Mouse (Mus musculus): Measurements from ENCODE around the gene C1ql4.

C1ql4 gene

GRCm38 (mm10) chr15:99087253-99088075, at the start of gene C1ql4:
Gene C1ql4, minus strand, starts transcription at chr15:99087817.
- ATAC-seq (ENCODE audit: insufficient number of reproducible peaks, low FRiP score, low TSS enrichment): no peak

GRCm38 (mm10) chr15:99129956-99130910, 42.6 kb upstream of the C1ql4 start:
- no peak for ATAC-seq (ENCODE audit: insufficient number of reproducible peaks, low FRiP score, low TSS enrichment)

DNA sequence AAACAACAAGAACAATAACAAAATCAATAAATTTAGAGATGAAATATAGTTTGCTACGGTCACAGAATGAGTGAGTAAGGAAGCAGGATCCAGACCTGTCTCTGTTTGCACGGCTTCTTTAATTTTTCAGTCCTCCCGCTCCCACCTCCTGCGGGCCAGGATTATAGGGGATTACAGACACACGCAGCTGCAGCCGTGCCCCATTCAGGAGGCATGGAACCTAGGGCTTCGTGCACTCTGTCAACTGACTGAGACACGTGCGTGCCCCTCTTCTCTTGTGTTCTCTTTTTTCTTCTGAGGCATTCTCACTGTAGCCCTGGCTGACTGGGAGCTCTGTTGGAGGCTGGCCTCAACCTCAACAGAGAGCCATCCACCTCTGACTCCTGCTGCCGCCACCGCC, 41.8 kb upstream of the C1ql4 start:
- ATAC-seq (ENCODE audit: insufficient number of reproducible peaks, low FRiP score, low TSS enrichment): no peak

- no peak for ATAC-seq (ENCODE audit: insufficient number of reproducible peaks, low FRiP score, low TSS enrichment)
Measured at GRCm38 (mm10) chr15:99127851-99128522, 40.4 kb upstream of the C1ql4 start.

DNA sequence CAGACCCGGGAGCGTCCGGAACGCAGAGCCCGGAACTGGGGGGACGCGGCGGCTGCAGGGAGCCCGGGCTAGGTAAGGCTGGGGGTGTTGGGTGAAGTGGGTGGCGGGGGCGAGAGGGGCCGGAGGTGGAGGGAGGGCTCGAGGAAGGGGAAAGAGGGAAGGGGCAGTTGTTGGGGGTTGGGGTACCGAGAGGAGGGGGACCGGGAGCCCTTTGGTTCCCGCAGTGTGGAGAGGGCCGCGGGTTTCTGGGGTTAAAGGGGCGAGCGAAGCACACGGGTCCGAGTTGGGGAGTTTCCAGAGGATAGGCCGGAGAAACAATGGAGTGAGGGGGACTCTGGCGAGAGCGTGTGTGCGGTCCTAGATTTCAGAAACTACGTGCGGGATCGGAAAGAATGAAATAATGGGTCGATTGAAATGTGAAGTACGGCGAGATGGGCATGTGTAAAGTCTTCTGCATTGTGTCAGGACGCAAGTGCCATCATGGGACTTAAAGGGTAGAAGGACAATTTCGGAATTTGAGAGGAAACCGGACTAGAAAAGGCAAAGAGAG, 39.3 kb upstream of the C1ql4 start:
- peak; percentile 11; the same call in 1 of the 2 replicates for ATAC-seq (ENCODE audit: insufficient number of reproducible peaks, low FRiP score, low TSS enrichment)

GRCm38 (mm10) chr15:99126081-99126815, 38.6 kb upstream of the C1ql4 start:
- ATAC-seq (ENCODE audit: insufficient number of reproducible peaks, low FRiP score, low TSS enrichment): peak; percentile 79

DNA sequence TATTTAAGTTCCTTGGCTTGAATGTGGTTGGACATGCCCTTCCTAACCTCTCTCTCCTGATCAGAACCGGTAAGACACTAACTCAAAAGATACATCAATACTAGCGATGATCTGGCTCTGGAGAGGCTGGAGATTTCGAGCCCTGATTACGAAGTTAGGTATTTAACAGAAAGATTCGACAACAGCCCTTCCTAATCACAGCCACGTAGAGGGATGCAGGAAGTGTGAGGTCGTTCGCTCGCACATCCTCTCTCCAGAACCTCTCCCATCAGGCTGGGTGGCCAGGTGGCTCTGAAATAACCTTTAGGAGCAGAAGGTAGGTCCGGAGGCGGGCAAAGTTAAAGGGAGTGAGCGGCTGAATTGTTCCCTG, 38.1 kb upstream of the C1ql4 start, which contains the start of gene Spats2:
Gene Spats2 (plus strand): TSS at position 206 of the 370 bp plus-strand sequence.
- ATAC-seq (ENCODE audit: insufficient number of reproducible peaks, low FRiP score, low TSS enrichment): no peak

GRCm38 (mm10) chr15:99122642-99123041, 35.0 kb upstream of the C1ql4 start:
- no peak for ATAC-seq (ENCODE audit: insufficient number of reproducible peaks, low FRiP score, low TSS enrichment)

GRCm38 (mm10) chr15:99120814-99121213, 33.2 kb upstream of the C1ql4 start:
- ATAC-seq (ENCODE audit: insufficient number of reproducible peaks, low FRiP score, low TSS enrichment): no peak

DNA sequence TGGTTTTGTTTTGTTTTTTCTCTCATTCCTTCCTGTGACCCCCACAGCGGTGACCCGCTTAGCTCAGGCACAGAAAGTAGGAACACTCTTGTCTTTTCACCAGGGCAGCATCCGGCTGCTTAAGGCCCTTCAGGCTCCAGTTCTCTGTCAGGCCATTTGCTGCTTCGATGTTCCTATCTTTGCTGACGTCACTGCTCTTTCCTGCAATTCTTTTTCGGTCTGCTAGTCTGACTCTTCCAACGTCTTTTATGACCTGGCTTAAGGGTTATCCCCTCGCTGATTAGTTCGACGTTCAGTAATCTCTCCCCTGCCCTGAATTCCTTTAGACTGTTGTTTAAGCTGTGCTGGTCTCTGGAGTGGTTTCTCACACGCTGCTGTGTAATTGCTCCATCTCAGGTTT, 28.9 kb upstream of the C1ql4 start:
- no peak for ATAC-seq (ENCODE audit: insufficient number of reproducible peaks, low FRiP score, low TSS enrichment)

DNA sequence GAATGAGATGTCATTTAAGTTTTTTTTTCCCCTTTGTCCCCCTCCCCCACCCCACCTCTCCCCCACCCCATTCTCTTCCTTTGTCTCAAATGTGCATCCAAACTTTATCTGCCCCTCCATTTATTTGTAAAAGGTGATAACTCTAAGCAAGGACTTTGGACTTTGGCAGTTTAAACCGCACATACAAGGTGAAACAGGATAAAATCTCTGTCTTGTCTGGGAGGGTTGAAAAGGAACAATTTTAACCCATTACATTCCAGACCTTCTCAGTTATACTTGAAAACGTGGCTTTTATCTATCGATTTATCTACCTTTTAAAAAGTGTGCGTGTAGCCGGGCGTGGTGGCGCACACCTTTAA, 27.4 kb upstream of the C1ql4 start:
- no peak for ATAC-seq (ENCODE audit: insufficient number of reproducible peaks, low FRiP score, low TSS enrichment)

DNA sequence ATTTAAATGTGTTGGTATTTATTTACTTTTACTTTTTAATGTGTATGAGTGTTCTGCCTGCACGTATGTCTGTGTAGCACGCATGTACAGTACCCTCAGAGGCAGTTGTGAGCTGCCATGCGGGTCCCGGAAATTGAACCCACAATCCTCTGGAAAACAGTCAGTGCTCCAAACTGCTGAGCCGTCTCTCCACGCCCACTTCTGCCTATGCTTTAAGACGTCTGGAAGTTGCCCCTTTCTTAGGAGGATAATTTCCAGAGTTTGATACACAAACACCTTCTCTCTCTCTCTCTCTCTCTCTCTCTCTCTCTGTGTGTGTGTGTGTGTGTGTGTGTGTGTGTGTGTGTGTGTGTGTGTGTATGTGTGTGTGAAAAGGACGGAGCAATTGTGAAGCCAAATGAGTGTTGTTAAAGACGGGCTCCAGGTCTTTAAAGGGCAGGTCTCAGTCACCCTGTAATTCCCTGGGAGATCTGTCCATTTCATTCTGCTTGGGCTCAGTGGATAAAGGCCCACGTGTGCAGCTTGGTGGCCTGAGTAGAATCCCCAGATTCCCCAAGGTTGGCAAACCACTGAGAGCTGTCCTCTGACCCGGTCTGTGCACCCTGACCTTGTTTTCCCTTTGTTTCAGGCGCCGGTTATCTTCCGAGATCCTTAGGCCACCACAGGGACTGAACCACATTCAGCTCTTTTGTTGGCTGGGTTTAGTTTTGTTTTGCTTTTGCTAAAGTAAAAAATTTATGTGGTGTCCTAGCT, 26.9 kb upstream of the C1ql4 start:
- ATAC-seq (ENCODE audit: insufficient number of reproducible peaks, low FRiP score, low TSS enrichment): no peak

GRCm38 (mm10) chr15:99113396-99113975, 25.9 kb upstream of the C1ql4 start:
- ATAC-seq (ENCODE audit: insufficient number of reproducible peaks, low FRiP score, low TSS enrichment): no peak

DNA sequence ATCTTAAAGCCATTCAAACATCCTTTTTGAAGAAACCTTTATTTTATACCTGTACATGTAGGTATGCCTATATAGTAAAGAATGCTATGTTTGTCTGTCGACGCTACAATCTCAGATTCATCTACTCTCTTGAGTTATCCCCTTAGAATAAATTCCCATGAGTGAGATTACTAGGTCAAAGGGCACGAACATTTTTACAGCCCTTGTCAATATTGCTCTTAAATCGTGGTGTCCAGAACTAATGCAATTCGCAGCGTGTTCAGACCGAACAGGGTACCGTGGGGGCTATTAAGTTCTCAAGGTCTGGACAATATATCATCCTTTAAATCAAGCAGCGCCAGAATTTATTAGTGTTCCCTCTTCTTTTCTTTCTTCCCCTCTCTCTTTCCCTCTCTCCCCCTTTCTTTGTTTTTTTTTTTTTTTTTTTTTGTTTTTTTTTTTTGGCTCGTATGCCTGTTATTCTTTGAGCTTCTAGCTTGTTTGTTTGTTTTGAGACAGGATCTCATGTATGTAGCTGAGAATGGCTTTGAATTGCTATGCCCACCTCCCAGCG, 25.3 kb upstream of the C1ql4 start:
- no peak for ATAC-seq (ENCODE audit: insufficient number of reproducible peaks, low FRiP score, low TSS enrichment)

GRCm38 (mm10) chr15:99111809-99112208, 24.2 kb upstream of the C1ql4 start:
- no peak for ATAC-seq (ENCODE audit: insufficient number of reproducible peaks, low FRiP score, low TSS enrichment)

DNA sequence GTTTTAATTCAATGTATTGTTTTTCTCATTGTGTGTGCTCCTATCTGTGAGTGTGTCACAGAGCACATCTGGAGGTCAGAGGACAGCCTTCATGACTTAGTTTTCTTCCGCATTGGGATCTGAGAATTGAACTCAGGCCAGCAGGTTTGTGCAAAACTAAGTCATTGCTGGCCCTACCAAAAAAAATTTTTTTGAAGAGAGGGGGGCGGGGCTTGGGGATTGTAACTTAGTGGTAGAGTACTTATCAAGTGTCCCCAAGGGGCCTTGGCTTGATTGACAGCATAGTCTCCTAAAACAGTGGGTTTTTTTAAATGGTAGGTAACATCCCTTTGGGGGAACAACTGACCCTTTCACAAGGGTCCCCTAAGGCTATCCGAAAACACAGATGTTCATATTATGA, 23.5 kb upstream of the C1ql4 start:
- ATAC-seq (ENCODE audit: insufficient number of reproducible peaks, low FRiP score, low TSS enrichment): no peak

DNA sequence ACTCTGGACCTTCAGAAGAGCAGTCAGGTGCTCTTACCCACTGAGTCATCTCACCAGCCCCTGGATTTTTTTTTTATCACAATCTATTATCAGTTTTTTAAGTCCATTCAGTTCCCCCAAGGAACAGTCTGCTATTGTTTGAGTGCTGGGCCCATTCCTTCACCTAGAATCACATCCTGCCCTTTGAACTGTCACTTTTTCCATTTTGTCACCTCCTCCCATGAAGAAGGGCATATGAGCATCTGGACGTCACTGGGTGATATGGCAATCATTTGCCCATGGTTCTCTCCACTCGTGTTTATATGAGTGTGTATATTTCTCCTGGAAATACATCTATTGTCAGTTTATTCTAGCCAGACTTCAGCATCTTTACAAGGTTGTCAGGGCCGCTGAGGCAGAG, 20.2 kb upstream of the C1ql4 start:
- ATAC-seq (ENCODE audit: insufficient number of reproducible peaks, low FRiP score, low TSS enrichment): no peak

- ATAC-seq (ENCODE audit: insufficient number of reproducible peaks, low FRiP score, low TSS enrichment): no peak
Measured at GRCm38 (mm10) chr15:99105238-99105637, 17.6 kb upstream of the C1ql4 start.

All from cerebellum, adult (tissue).